20 mouse cellular contexts compared by ENCODE assay signal in the genomic region with DNA sequence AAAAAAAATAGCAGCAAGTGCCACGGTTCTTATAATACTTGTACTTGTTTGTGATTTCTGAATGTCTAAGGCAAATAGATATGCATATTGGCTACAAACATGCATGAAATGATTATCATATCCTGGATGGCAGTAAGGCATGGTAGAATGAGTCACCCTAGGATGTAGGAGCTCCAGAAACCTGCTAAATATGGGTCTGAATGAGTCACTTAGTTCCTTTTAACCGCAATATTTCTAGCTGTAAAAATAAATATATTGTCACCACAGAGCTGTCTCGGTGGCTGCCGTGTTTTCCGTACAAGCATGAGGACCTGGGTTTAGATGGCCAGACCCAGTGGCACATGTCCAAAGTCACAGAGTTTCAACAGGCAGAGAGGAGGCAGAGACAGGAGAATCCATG.
DNase-seq lines count a peak whose midpoint lies in the region; ATAC-seq lines count a peak whose summit lies in the region.
"Had no signal": no experiment of that assay in that cellular context is flagged by ENCODE, and none has a peak within 500 bp of the region (broad histone marks: within the 10 kb centered on the region; RNA-seq: fewer than 3 reads in every experiment).

No protein-coding gene starts in this region.

- DNase-seq in frontal cortex, postnatal 14 days (ENCODE audit: low spot score in 2 of 2), result no peak
- DNase-seq in right cerebral cortex, adult 2 months (ENCODE audit: low spot score in 2 of 2), result peak; percentile 10 to 23
- DNase-seq in right cerebral cortex, postnatal 10 days (ENCODE audit: low spot score in 2 of 2), result no peak
- peak; percentile 74 for DNase-seq in brain, adult 2 months (ENCODE audit: low read depth, low spot score)
- peak; percentile 61 for DNase-seq in telencephalon, adult 2 months (ENCODE audit: low read depth, low spot score)
- DNase-seq in spleen, postnatal 14 days (ENCODE audit: low spot score in 2 of 2), result no peak
- no peak for DNase-seq in heart, adult 9 months (ENCODE audit: low spot score in 2 of 2)
- DNase-seq: adrenal gland, postnatal 10 days; cerebellum, adult 11 months; cerebellum, adult 9-11 months; gastrocnemius, postnatal 25 days; heart, adult 11 months; kidney, adult 11 months; kidney, postnatal 14 days; layer of hippocampus, adult 9-11 months; spleen, adult 18-20 months had no signal

- ATAC-seq in frontal cortex, adult (ENCODE audit: low TSS enrichment), result peak; percentile 98
- ATAC-seq: forebrain, embryonic 16.5 days; inflammation-experienced regulatory T-cells, adult 6 months; midbrain, embryonic 15.5 days had no signal

Comparison
In these comparisons a context has a peak if more than half of its experiments do, and no peak if none do; other contexts are left out.
1. DNase-seq: peak in right cerebral cortex, adult 2 months (2 of 2), brain, adult 2 months (single experiment) and telencephalon, adult 2 months (single experiment); none in frontal cortex, postnatal 14 days (0 of 2), right cerebral cortex, postnatal 10 days (0 of 2), spleen, postnatal 14 days (0 of 2) and heart, adult 9 months (0 of 2).